Mouse (Mus musculus) heart, embryonic 12.5 days (tissue): ENCODE measurements around the gene Ccdc194. TPM values are rescaled to one million over a fixed set of nuclear protein-coding genes. Genes with fewer than 3 reads are reported as not detected.
A peak's percentile ranks its signal among the peaks of the same experiment; 100 is the strongest.

Source experiments
- ATAC-seq: fragments of 200-750 bp; cut with Nextera tagmentation; 2 replicates; pipeline ENCODE4 v1.8.0; 2017; ENCODE audit warnings: moderate TSS enrichment, moderate library complexity; ENCODE audit not compliant: insufficient number of reproducible peaks, low FRiP score
- H3K27ac ChIP-seq: fragments of 300-500 bp; sonication (generic); 2 replicates; pipeline ENCODE4 v1.5.1; 2016; ENCODE audit warnings: mild to moderate bottlenecking, moderate library complexity; ENCODE audit not compliant: poor library complexity, severe bottlenecking
- H3K27me3 ChIP-seq: fragments of 300-500 bp; sonication (generic); replicated peaks from 2 replicates; pipeline ENCODE4 v1.6.1; 2016; ENCODE audit warnings: mild to moderate bottlenecking, moderate library complexity
- H3K36me3 ChIP-seq: fragments of 300-500 bp; sonication (generic); 2 replicates; pipeline ENCODE4 v1.6.1; 2016; ENCODE audit warnings: mild to moderate bottlenecking, moderate library complexity
- H3K4me1 ChIP-seq: fragments of 300-500 bp; sonication (generic); replicated peaks from 2 replicates; pipeline ENCODE4 v1.6.1; 2016; ENCODE audit warnings: mild to moderate bottlenecking
- H3K4me2 ChIP-seq: fragments of 300-500 bp; sonication (generic); 2 replicates; pipeline ENCODE4 v1.6.1; 2016; ENCODE audit warnings: mild to moderate bottlenecking, moderate library complexity
- H3K4me3 ChIP-seq: fragments of 300-500 bp; sonication (generic); 2 replicates; pipeline ENCODE4 v1.5.1; 2016; ENCODE audit warnings: mild to moderate bottlenecking
- H3K9ac ChIP-seq: fragments of 300-500 bp; sonication (generic); 2 replicates; pipeline ENCODE4 v1.6.1; 2016; ENCODE audit warnings: mild to moderate bottlenecking, moderate library complexity
- H3K9me3 ChIP-seq: fragments of 300-500 bp; sonication (generic); replicated peaks from 2 replicates; pipeline ENCODE4 v1.6.1; 2016; ENCODE audit warnings: mild to moderate bottlenecking, moderate library complexity
- WGBS: fragments of 180-500 bp; shearing (Covaris S2); methylation state at CpG from one replicate; pipeline ENCODE4 v1.1.7; 2016; 5-methylcytosine and 5-hydroxymethylcytosine counted together
- polyA plus RNA-seq: library from polyadenylated mRNA; unstranded; fragments of >200 nt; fragmentation: Nextera tagmentation; extraction: Ambion mirVana; gene quantifications from 2 replicates; pipeline ENCODE4 v1.2.1, GENCODE M21; 2016

The Ccdc194 gene
- polyA plus RNA-seq, 1 experiment from 2014 or later, result 1.4 TPM

GRCm38 (mm10) chr8:71487691-71488445 is 37.6 kb downstream of the Ccdc194 start, which contains the start of gene Gtpbp3:
TSS of gene Gtpbp3 (plus strand) at chr8:71488103.
- ATAC-seq, result peak; percentile 34; the same call in 1 of the 2 replicates
- H3K9ac ChIP-seq, result peak within 1 kb of the TSS; percentile 91
- WGBS, result under 1% methylated on average over 33 of the region's 33 CpGs

GRCm38 (mm10) chr8:71486136-71486529 is 39.4 kb downstream of the Ccdc194 start:
- peak overlapping the region; percentile 76 for H3K4me3 ChIP-seq
- H3K27ac ChIP-seq, result no peak overlapping the region
- ATAC-seq, result no peak
- no peak overlapping the region for H3K9ac ChIP-seq
- peaks cover 19% of the 10 kb centered on the region for H3K4me1 ChIP-seq
- WGBS, result 31% methylated on average over 7 of the region's 7 CpGs
- H3K36me3 ChIP-seq, result peaks cover 20% of the 10 kb centered on the region
- H3K9me3 ChIP-seq, result no peaks in the 10 kb centered on the region
- peaks cover 23% of the 10 kb centered on the region for H3K27me3 ChIP-seq
- peak overlapping the region; percentile 92 for H3K4me2 ChIP-seq

More at GRCm38 (mm10) chr8:71487691-71488445, 37.6 kb downstream of the Ccdc194 start, which contains the start of gene Gtpbp3:
- Histone ChIP-seq H3K27ac (peak within 1 kb of the TSS; percentile 88), H3K9me3 (no peaks in the 10 kb centered on the region), H3K4me1 (peaks cover 19% of the 10 kb centered on the region), H3K36me3 (peaks cover 36% of the 10 kb centered on the region), H3K27me3 (0 out of 2 replicates have a peak, but pooled peaks cover 6% of the 10 kb centered on the region), H3K4me2 (peak within 1 kb of the TSS; percentile 96), H3K4me3 (peak within 1 kb of the TSS; percentile 80)

GRCm38 (mm10) chr8:71485142-71486135 is 40.1 kb downstream of the Ccdc194 start, which contains the start of gene Ano8:
TSS of gene Ano8 (minus strand) at chr8:71485963.
- H3K9me3 ChIP-seq, result no peaks in the 10 kb centered on the region
- peak within 1 kb of the TSS; percentile 76 for H3K4me3 ChIP-seq
- peaks cover 19% of the 10 kb centered on the region for H3K4me1 ChIP-seq
- peak within 1 kb of the TSS; percentile 92 for H3K4me2 ChIP-seq
- peak within 1 kb of the TSS; percentile 69 for H3K27ac ChIP-seq
- WGBS, result 6% methylated on average over 57 of the region's 58 CpGs
- H3K9ac ChIP-seq, result peak within 1 kb of the TSS; percentile 85
- H3K27me3 ChIP-seq, result peaks cover 30% of the 10 kb centered on the region
- peaks cover 14% of the 10 kb centered on the region for H3K36me3 ChIP-seq
- peak; percentile 48 for ATAC-seq

GRCm38 (mm10) chr8:71484736-71485135 is 40.8 kb downstream of the Ccdc194 start:
- Histone ChIP-seq H3K4me1 (peaks cover 17% of the 10 kb centered on the region), H3K27me3 (peaks cover 37% of the 10 kb centered on the region), H3K9ac (no peak overlapping the region), H3K9me3 (no peaks in the 10 kb centered on the region), H3K4me3 (peak overlapping the region; percentile 76; the same call in 1 of the 2 replicates), H3K36me3 (peaks cover 8% of the 10 kb centered on the region; the same call in 1 of the 2 replicates), H3K27ac (no peak overlapping the region), H3K4me2 (peak overlapping the region; percentile 92)
- ATAC-seq, result no peak
- WGBS, result 89% methylated on average over 19 of the region's 19 CpGs

- WGBS, result 40% methylated on average over 8 of the region's 8 CpGs
Observed at GRCm38 (mm10) chr8:71483932-71484331, 41.6 kb downstream of the Ccdc194 start.

GRCm38 (mm10) chr8:71478943-71479342 is 46.6 kb downstream of the Ccdc194 start:
- WGBS, result 85% methylated on average over 11 of the region's 11 CpGs
- H3K9me3 ChIP-seq, result no peaks in the 10 kb centered on the region
- no peak overlapping the region for H3K4me3 ChIP-seq
- H3K27me3 ChIP-seq, result peaks cover 56% of the 10 kb centered on the region
- no peak overlapping the region for H3K27ac ChIP-seq
- peaks cover 30% of the 10 kb centered on the region for H3K36me3 ChIP-seq
- H3K4me1 ChIP-seq, result peaks cover 16% of the 10 kb centered on the region
- H3K4me2 ChIP-seq, result no peak overlapping the region
- no peak overlapping the region for H3K9ac ChIP-seq
- no peak for ATAC-seq

More at GRCm38 (mm10) chr8:71483932-71484331, 41.6 kb downstream of the Ccdc194 start:
- ATAC-seq, result no peak
- Histone ChIP-seq H3K9me3 (no peaks in the 10 kb centered on the region), H3K36me3 (peaks cover 13% of the 10 kb centered on the region), H3K27me3 (peaks cover 45% of the 10 kb centered on the region), H3K4me2 (no peak overlapping the region), H3K4me3 (no peak overlapping the region), H3K9ac (no peak overlapping the region), H3K27ac (no peak overlapping the region), H3K4me1 (peaks cover 9% of the 10 kb centered on the region)

- peak overlapping the region; percentile 92 for H3K4me2 ChIP-seq
- no peak overlapping the region; the same call in 1 of the 2 replicates for H3K27ac ChIP-seq
- peaks cover 48% of the 10 kb centered on the region for H3K27me3 ChIP-seq
- peak overlapping the region; percentile 78 for H3K4me3 ChIP-seq
- peaks cover 41% of the 10 kb centered on the region for H3K36me3 ChIP-seq
- H3K4me1 ChIP-seq, result peaks cover 16% of the 10 kb centered on the region
- no peaks in the 10 kb centered on the region for H3K9me3 ChIP-seq
- ATAC-seq, result no peak
- 37% methylated on average over 14 of the region's 14 CpGs for WGBS
- peak overlapping the region; percentile 86; the same call in 1 of the 2 replicates for H3K9ac ChIP-seq
Observed at GRCm38 (mm10) chr8:71477196-71477845, 48.2 kb downstream of the Ccdc194 start.

- peak; percentile 81 for ATAC-seq
- H3K9ac ChIP-seq, result peak overlapping the region; percentile 86
- no peaks in the 10 kb centered on the region for H3K9me3 ChIP-seq
- 1% methylated on average over 117 of the region's 121 CpGs for WGBS
- peaks cover 16% of the 10 kb centered on the region for H3K4me1 ChIP-seq
- H3K4me2 ChIP-seq, result peak overlapping the region; percentile 92
- H3K36me3 ChIP-seq, result peaks cover 51% of the 10 kb centered on the region
- H3K4me3 ChIP-seq, result peak overlapping the region; percentile 78
- H3K27me3 ChIP-seq, result peaks cover 38% of the 10 kb centered on the region
- peak overlapping the region; percentile 80 for H3K27ac ChIP-seq
Observed at GRCm38 (mm10) chr8:71476099-71476940, 49.2 kb downstream of the Ccdc194 start.

- Histone ChIP-seq H3K36me3 (peaks cover 58% of the 10 kb centered on the region), H3K27me3 (peaks cover 32% of the 10 kb centered on the region), H3K9ac (peak overlapping the region; percentile 86), H3K4me1 (peaks cover 18% of the 10 kb centered on the region), H3K4me3 (peak overlapping the region; percentile 78), H3K9me3 (no peaks in the 10 kb centered on the region), H3K4me2 (peak overlapping the region; percentile 92), H3K27ac (peak overlapping the region; percentile 80)
- 23% methylated on average over 4 of the region's 4 CpGs for WGBS
- ATAC-seq, result peak; percentile 19; the same call in 1 of the 2 replicates
Observed at GRCm38 (mm10) chr8:71475702-71476075, 49.8 kb downstream of the Ccdc194 start.
